Mouse (Mus musculus) liver, adult 2 months (tissue): Measurements from ENCODE around the gene Spag5. TPM values are rescaled to one million over a fixed set of nuclear protein-coding genes. Genes with fewer than 3 reads are reported as not detected.

Source experiments
- DNase-seq: peaks from one replicate; pipeline ENCODE4 v3.0.0-alpha.2; 2011; ENCODE audit warnings: low read depth, low spot score; ENCODE audit errors: extremely low read depth
- H3K27ac ChIP-seq: fragments of 200-500 bp; replicated peaks from 2 replicates; pipeline ENCODE4 v1.5.1; 2012; ENCODE audit warnings: low read depth, mild to moderate bottlenecking, control low read depth, inconsistent platforms, low read length; ENCODE audit not compliant: insufficient read depth
- H3K27me3 ChIP-seq: fragments of 200-500 bp; 2 replicates; pipeline ENCODE4 v1.6.1; 2012; ENCODE audit warnings: mild to moderate bottlenecking, moderate library complexity, low read length, inconsistent platforms; ENCODE audit not compliant: control insufficient read depth, insufficient read depth
- H3K36me3 ChIP-seq: fragments of 200-500 bp; 2 replicates; pipeline ENCODE4 v1.6.1; 2012; ENCODE audit warnings: low read length, inconsistent platforms; ENCODE audit not compliant: control insufficient read depth, insufficient read depth
- H3K4me1 ChIP-seq: fragments of 200-500 bp; 2 replicates; pipeline ENCODE4 v1.6.1; 2011; ENCODE audit warnings: low read length; ENCODE audit not compliant: control insufficient read depth, insufficient read depth
- H3K4me3 ChIP-seq: fragments of 200-500 bp; 2 replicates; pipeline ENCODE4 v1.5.1; 2011; ENCODE audit warnings: low read depth, mild to moderate bottlenecking, control low read depth, low read length, moderate library complexity; ENCODE audit not compliant: insufficient read depth
- H3K79me2 ChIP-seq: fragments of 200-500 bp; 2 replicates; pipeline ENCODE4 v1.6.1; 2012; ENCODE audit warnings: inconsistent platforms, mild to moderate bottlenecking, low read length, moderate library complexity; ENCODE audit not compliant: control insufficient read depth, insufficient read depth
- H3K9ac ChIP-seq: fragments of 200-500 bp; 2 replicates; pipeline ENCODE4 v1.6.1; 2012; ENCODE audit warnings: low read depth, mild to moderate bottlenecking, control low read depth, inconsistent platforms, low read length
- CTCF ChIP-seq: fragments of 200-500 bp; IDR thresholded peaks from 2 replicates; pipeline ENCODE4 v1.5.1; 2011; ENCODE audit warnings: low read depth, low read length, control low read depth
- POLR2A ChIP-seq: fragments of 200-500 bp; IDR thresholded peaks from 2 replicates; pipeline ENCODE4 v1.6.1; 2011; ENCODE audit warnings: low read length, control low read depth; ENCODE audit not compliant: insufficient read depth; ENCODE audit errors: extremely low read depth
- WGBS: fragments of 180-500 bp; shearing (Covaris S2); methylation state at CpG from one replicate; pipeline ENCODE4 v1.1.7; 2018; 5-methylcytosine and 5-hydroxymethylcytosine counted together
- polyA plus RNA-seq: library from polyadenylated mRNA; depleted of rRNA; stranded (reverse); fragments of >200 nt; gene quantifications from 2 replicates; pipeline ENCODE4 v1.2.3, GENCODE M21; 2012
- total RNA-seq: library from RNA; depleted of rRNA; stranded (reverse); fragments of >200 nt; gene quantifications from 2 replicates; pipeline ENCODE4 v1.2.3, GENCODE M21; 2014

Spag5 gene
- total and polyA plus RNA-seq, 2 experiments: 0.15 to 0.83 TPM

DNA sequence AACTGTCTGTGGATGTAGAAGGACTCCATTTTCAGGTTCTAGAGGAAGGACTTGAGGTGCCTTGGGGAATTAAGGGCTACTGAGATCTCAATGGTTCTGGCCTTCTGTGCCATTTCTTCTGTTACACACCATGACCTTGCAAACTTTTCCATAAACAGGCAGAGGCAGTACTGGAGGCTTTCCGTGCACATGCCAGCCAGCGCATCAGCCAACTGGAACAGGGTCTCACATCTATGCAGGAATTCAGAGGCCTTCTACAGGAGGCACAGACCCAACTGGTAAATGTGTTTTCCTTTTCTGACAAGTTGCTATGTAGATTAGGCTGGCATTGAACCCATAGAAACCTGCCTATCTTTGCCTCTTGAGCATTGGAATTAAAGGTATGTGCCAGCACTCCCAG is 12.3 kb downstream of the Spag5 start:
- no peaks in the 10 kb centered on the region; the same call in 1 of the 2 replicates for H3K4me1 ChIP-seq
- no peak overlapping the region for H3K9ac ChIP-seq
- no peak overlapping the region for H3K27ac ChIP-seq
- 99% methylated on average over 2 of the region's 2 CpGs for WGBS
- no peaks in the 10 kb centered on the region for H3K79me2 ChIP-seq
- no peak for DNase-seq
- H3K4me3 ChIP-seq: no peak overlapping the region
- no peaks in the 10 kb centered on the region for H3K36me3 ChIP-seq
- no peaks in the 10 kb centered on the region for H3K27me3 ChIP-seq
- no peak for TF ChIP-seq CTCF

- H3K79me2 ChIP-seq: no peaks in the 10 kb centered on the region
- no peak overlapping the region for H3K27ac ChIP-seq
- WGBS: 95% methylated on average over 2 of the region's 2 CpGs
- H3K9ac ChIP-seq: no peak overlapping the region
- no peak overlapping the region for H3K4me3 ChIP-seq
- no peaks in the 10 kb centered on the region for H3K27me3 ChIP-seq
- no peak for DNase-seq
- H3K4me1 ChIP-seq: peaks cover 2% of the 10 kb centered on the region; the same call in 1 of the 2 replicates
- no peaks in the 10 kb centered on the region for H3K36me3 ChIP-seq
- TF ChIP-seq POLR2A (no peak), CTCF (no peak)
Observed at GRCm38 (mm10) chr11:78318411-78318810, 17.1 kb downstream of the Spag5 start.

- no peak for DNase-seq
- TF ChIP-seq POLR2A (no peak), CTCF (no peak)
- WGBS: 47% methylated on average over 2 of the region's 2 CpGs
- Histone ChIP-seq H3K9ac (no peak overlapping the region), H3K79me2 (no peaks in the 10 kb centered on the region), H3K36me3 (no peaks in the 10 kb centered on the region), H3K27ac (no peak overlapping the region), H3K4me1 (peaks cover 2% of the 10 kb centered on the region; the same call in 1 of the 2 replicates), H3K27me3 (no peaks in the 10 kb centered on the region), H3K4me3 (no peak overlapping the region)
Observed at GRCm38 (mm10) chr11:78322076-78322831, 20.9 kb downstream of the Spag5 start.

- H3K36me3 ChIP-seq: no peaks in the 10 kb centered on the region
- DNase-seq: peak; percentile 95
- 5% methylated on average over 15 of the region's 15 CpGs for WGBS
- H3K4me1 ChIP-seq: peaks cover 2% of the 10 kb centered on the region; the same call in 1 of the 2 replicates
- peak within 1 kb of the TSS; percentile 51 for H3K4me3 ChIP-seq
- TF ChIP-seq POLR2A (peak; percentile 75), CTCF (no peak; the same call in 1 of the 2 replicates)
- H3K27ac ChIP-seq: peak within 1 kb of the TSS; percentile 46; the same call in 1 of the 2 replicates
- H3K79me2 ChIP-seq: no peaks in the 10 kb centered on the region
- peak within 1 kb of the TSS; percentile 75 for H3K9ac ChIP-seq
- no peaks in the 10 kb centered on the region for H3K27me3 ChIP-seq
Observed at GRCm38 (mm10) chr11:78322860-78323259, 21.5 kb downstream of the Spag5 start, which contains the start of gene Aldoc. TSS of gene Aldoc (plus strand) at chr11:78322968.

- Histone ChIP-seq H3K9ac (no peak overlapping the region), H3K27me3 (no peaks in the 10 kb centered on the region), H3K36me3 (no peaks in the 10 kb centered on the region), H3K27ac (no peak overlapping the region), H3K79me2 (peaks cover 2% of the 10 kb centered on the region; the same call in 1 of the 2 replicates), H3K4me1 (peaks cover 6% of the 10 kb centered on the region), H3K4me3 (no peak overlapping the region)
- no peak for DNase-seq
- WGBS: 94% methylated on average over 15 of the region's 15 CpGs
- TF ChIP-seq CTCF: no peak
- TF ChIP-seq POLR2A: no peak
Observed at GRCm38 (mm10) chr11:78324000-78324785, 22.9 kb downstream of the Spag5 start.

DNA sequence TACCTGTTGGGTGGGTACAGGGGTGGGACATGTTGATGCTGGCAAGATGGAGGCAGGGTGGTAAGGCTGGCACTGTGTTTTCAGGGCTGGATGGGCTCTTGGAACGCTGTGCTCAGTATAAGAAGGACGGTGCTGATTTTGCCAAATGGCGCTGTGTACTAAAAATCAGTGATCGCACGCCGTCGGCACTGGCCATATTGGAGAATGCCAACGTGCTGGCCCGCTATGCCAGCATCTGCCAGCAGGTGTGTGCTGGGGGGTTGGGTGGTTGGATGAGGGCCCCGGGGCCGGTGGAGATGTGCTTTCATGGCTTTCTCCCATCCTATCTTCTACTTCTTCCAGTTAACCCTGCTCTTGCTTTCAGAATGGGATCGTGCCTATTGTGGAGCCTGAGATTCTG is 23.6 kb downstream of the Spag5 start:
- TF ChIP-seq CTCF (no peak), POLR2A (no peak)
- DNase-seq: no peak
- Histone ChIP-seq H3K4me3 (no peak overlapping the region), H3K27ac (no peak overlapping the region), H3K36me3 (no peaks in the 10 kb centered on the region), H3K9ac (no peak overlapping the region), H3K79me2 (peaks cover 3% of the 10 kb centered on the region; the same call in 1 of the 2 replicates), H3K4me1 (peaks cover 6% of the 10 kb centered on the region), H3K27me3 (no peaks in the 10 kb centered on the region)
- 94% methylated on average over 12 of the region's 12 CpGs for WGBS
